Mouse (Mus musculus) liver, embryonic 16.5 days (tissue): ENCODE results near the gene Wfdc21. TPM values are rescaled to one million over a fixed set of nuclear protein-coding genes. Genes with fewer than 3 reads are reported as not detected.

Source experiments
- ATAC-seq: fragments of 200-750 bp; cut with Nextera tagmentation; 2 replicates; pipeline ENCODE4 v1.8.0; 2017; ENCODE audit warnings: low read depth, mild to moderate bottlenecking, moderate number of reproducible peaks, moderate library complexity
- H3K27ac ChIP-seq: fragments of 300-500 bp; sonication (generic); 2 replicates; pipeline ENCODE4 v1.5.1; 2014; ENCODE audit warnings: mild to moderate bottlenecking, low read length
- H3K27me3 ChIP-seq: fragments of 300-500 bp; sonication (generic); 2 replicates; pipeline ENCODE4 v1.6.1; 2014; ENCODE audit warnings: low read depth, low read length, mixed read lengths; ENCODE audit not compliant: control insufficient read depth, insufficient read depth
- H3K36me3 ChIP-seq: fragments of 300-500 bp; sonication (generic); 2 replicates; pipeline ENCODE4 v1.6.1; 2014; ENCODE audit warnings: mild to moderate bottlenecking; ENCODE audit not compliant: control insufficient read depth, insufficient read depth
- H3K4me1 ChIP-seq: fragments of 300-500 bp; sonication (generic); 2 replicates; pipeline ENCODE4 v1.6.1; 2014; ENCODE audit warnings: low read depth, low read length, mixed read lengths; ENCODE audit not compliant: control insufficient read depth
- H3K4me2 ChIP-seq: fragments of 300-500 bp; sonication (generic); 2 replicates; pipeline ENCODE4 v1.6.1; 2014; ENCODE audit warnings: low read depth, low read length, mixed read lengths
- H3K4me3 ChIP-seq: fragments of 300-500 bp; sonication (generic); 2 replicates; pipeline ENCODE4 v1.5.1; 2014; ENCODE audit warnings: low read depth, mild to moderate bottlenecking, low read length
- H3K9ac ChIP-seq: fragments of 300-500 bp; sonication (generic); 2 replicates; pipeline ENCODE4 v1.6.1; 2014; ENCODE audit warnings: low read depth, low read length
- H3K9me3 ChIP-seq: fragments of 300-500 bp; sonication (generic); replicated peaks from 2 replicates; pipeline ENCODE4 v1.6.1; 2016; ENCODE audit warnings: low read length; ENCODE audit not compliant: control insufficient read depth
- WGBS: fragments of 180-500 bp; shearing (Covaris S2); extraction: QIAGEN DNeasy Blood & Tissue Kit; methylation state at CpG from one replicate; pipeline ENCODE4 v1.1.7; 2014; ENCODE audit not compliant: insufficient replicate concordance; 5-methylcytosine and 5-hydroxymethylcytosine counted together
- polyA plus RNA-seq: library from polyadenylated mRNA; unstranded; fragments of >200 nt; fragmentation: Nextera tagmentation; extraction: Ambion mirVana; gene quantifications from 2 replicates; pipeline ENCODE4 v1.2.1, GENCODE M21; 2015

Wfdc21 gene
- polyA plus RNA-seq, 1 experiment from 2014 or later: 61.4 TPM

DNA sequence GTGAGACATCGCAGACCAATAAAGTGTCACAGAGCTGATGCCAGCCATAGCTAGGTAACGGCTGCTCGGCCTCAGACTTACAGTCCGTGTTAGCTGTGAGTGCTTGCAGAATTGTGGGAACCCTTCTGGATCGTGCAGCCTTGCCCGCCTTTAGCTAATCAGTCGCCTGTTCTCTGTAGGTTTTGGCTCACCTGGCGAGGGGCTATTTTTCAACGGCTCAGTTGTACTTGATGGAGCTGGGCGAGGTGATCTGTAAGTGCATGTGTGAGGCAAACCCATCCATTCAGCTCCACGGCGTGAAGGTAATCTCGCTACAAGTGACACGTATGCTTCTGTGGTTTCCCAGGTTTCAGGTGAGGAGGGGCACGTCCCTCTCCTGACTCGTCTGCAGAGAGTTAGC, 27.0 kb downstream of the Wfdc21 start:
- no peaks in the 10 kb centered on the region for H3K27me3 ChIP-seq
- no peak overlapping the region for H3K27ac ChIP-seq
- H3K4me2 ChIP-seq: no peak overlapping the region
- peaks cover 11% of the 10 kb centered on the region for H3K36me3 ChIP-seq
- 80% methylated on average over 16 of the region's 16 CpGs for WGBS
- H3K9ac ChIP-seq: no peak overlapping the region
- no peaks in the 10 kb centered on the region for H3K4me1 ChIP-seq
- ATAC-seq: no peak
- no peak overlapping the region for H3K4me3 ChIP-seq
- no peaks in the 10 kb centered on the region for H3K9me3 ChIP-seq

DNA sequence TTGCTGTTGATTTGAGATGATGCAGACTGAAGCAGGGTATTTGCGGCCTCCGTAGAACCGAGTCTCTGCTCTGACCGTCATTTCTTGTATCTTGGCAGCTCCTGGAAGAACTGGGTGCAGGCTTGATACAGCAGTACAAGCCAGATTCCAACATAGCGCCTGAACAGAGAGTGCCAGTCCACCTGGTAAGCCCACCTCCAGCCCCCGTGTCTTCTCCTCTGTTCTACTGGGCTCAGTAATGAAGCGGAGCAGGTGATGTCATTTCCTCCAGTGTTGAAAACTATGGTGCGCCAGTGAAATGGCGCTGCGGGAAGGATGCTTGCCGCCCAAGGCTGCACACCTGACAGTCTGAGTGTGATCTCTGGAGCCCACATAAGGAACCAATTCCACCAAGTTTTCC, 27.6 kb downstream of the Wfdc21 start:
- H3K36me3 ChIP-seq: peaks cover 11% of the 10 kb centered on the region; the same call in 1 of the 2 replicates
- ATAC-seq: no peak

DNA sequence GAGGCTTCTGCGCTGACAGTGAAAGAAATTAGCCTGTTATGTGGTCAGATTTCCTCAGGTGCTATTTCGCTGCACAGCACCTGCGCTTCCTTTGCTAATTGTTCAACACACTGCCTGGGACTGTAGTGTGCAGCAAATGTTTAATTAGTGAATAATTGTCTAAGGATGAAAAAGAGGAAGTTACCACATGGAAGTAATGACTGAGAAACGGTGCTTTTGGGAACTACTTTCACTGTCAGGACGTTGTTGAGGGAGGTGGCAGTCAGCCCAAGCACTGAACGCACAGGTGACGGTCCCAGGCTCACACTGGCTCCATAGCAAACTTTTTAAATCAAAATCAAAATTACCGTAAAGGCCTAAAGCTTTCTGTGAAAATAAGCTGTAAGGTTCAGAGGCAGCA, 30.1 kb downstream of the Wfdc21 start:
- WGBS: 67% methylated on average over 8 of the region's 8 CpGs
- H3K36me3 ChIP-seq: peaks cover 29% of the 10 kb centered on the region
- no peak overlapping the region for H3K4me2 ChIP-seq
- H3K27me3 ChIP-seq: no peaks in the 10 kb centered on the region
- no peaks in the 10 kb centered on the region for H3K4me1 ChIP-seq
- no peak overlapping the region for H3K27ac ChIP-seq
- no peaks in the 10 kb centered on the region for H3K9me3 ChIP-seq
- no peak for ATAC-seq
- H3K4me3 ChIP-seq: no peak overlapping the region
- no peak overlapping the region for H3K9ac ChIP-seq

More for the DNA sequence above, 27.6 kb downstream of the Wfdc21 start:
- Histone ChIP-seq H3K27me3 (no peaks in the 10 kb centered on the region), H3K4me1 (no peaks in the 10 kb centered on the region), H3K4me3 (no peak overlapping the region), H3K4me2 (no peak overlapping the region), H3K9ac (no peak overlapping the region), H3K27ac (no peak overlapping the region), H3K9me3 (no peaks in the 10 kb centered on the region)
- WGBS: 86% methylated on average over 11 of the region's 11 CpGs

DNA sequence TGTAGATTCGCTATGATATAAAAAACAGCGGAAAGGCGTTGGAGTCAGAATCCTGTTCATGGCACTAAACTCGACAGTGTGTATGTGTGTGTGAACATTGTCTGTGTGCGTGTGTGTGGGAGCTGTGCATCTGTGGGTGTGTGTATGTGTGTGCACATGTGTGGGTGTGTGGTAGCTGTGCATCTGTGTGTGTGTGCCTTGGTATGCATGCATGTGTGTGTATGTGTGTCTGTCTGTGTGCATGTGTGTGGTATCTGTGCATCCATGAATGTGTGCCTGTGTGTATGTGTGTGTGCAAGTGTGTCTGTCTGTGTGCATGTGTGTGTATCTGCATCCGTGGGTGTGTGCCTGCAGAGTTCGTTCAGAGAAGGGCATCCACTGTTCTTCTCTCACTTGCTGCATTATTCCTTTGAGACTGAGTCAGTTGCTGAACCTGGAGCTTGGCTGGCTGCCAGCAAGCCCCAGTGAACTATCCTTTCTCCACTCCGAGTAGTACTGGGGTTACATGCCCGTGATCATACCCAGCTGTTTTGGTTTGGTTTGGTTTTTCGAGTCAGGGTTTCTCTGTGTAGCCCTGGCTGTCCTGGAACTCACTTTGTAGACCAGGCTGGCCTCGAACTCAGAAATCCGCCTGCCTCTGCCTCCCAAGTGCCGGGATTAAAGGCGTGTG, 37.3 kb downstream of the Wfdc21 start:
- Histone ChIP-seq H3K4me2 (no peak overlapping the region), H3K9me3 (no peaks in the 10 kb centered on the region), H3K9ac (no peak overlapping the region), H3K4me3 (no peak overlapping the region), H3K36me3 (peaks cover 21% of the 10 kb centered on the region), H3K27me3 (no peaks in the 10 kb centered on the region), H3K27ac (no peak overlapping the region), H3K4me1 (no peaks in the 10 kb centered on the region; the same call in 1 of the 2 replicates)
- no peak for ATAC-seq
- whole genome bisulfite sequencing: 76% methylated on average over 14 of the region's 14 CpGs

DNA sequence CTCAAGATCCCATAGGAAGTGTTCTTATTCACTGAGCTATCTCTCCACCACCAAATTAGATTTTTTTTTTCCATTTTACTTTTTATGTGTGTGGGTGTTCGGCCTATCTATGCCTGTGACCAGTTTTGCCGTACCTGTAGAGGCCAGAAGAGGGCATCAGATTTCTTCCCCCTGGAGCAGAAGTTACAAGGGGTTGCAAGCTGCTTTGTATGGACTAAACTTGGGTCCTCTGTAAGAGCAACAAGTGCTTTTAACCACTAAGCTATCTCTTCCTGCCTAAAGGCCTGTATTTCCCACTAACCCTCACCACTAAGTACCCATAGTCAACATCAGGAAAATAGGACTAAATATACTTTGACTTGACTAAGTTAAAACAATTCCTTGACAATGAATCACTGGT, 37.9 kb downstream of the Wfdc21 start:
- H3K27me3 ChIP-seq: no peaks in the 10 kb centered on the region
- 65% methylated on average over 2 of the region's 2 CpGs for WGBS

DNA sequence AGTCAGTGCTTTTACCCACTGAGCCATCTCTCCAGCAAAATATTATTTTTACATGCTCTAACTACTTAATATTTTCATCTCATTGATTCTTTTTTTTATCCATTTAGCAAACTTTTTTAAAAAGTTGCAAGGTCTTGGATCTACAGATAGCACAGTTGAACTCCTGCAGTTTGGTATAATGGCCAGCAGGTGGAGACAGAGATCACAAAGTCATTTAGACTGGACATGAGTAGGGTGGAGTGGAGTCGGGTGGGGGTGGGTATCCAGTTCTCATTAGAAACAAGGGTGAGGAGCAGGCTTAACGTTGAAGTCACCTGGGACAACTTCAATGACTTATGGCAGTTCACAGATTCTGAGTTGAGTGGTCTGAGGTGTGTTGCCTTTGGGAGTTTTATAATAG, 38.6 kb downstream of the Wfdc21 start:
- peaks cover 8% of the 10 kb centered on the region for H3K36me3 ChIP-seq
- H3K27me3 ChIP-seq: no peaks in the 10 kb centered on the region
- no peaks in the 10 kb centered on the region for H3K9me3 ChIP-seq
- H3K27ac ChIP-seq: no peak overlapping the region
- H3K4me3 ChIP-seq: no peak overlapping the region
- H3K9ac ChIP-seq: no peak overlapping the region
- H3K4me1 ChIP-seq: no peaks in the 10 kb centered on the region; the same call in 1 of the 2 replicates
- whole genome bisulfite sequencing: 10% methylated on average over 2 of the region's 2 CpGs
- no peak for ATAC-seq
- no peak overlapping the region for H3K4me2 ChIP-seq

More for the DNA sequence above, 37.9 kb downstream of the Wfdc21 start:
- Histone ChIP-seq H3K27ac (no peak overlapping the region), H3K9me3 (no peaks in the 10 kb centered on the region), H3K4me1 (no peaks in the 10 kb centered on the region; the same call in 1 of the 2 replicates), H3K4me2 (no peak overlapping the region), H3K4me3 (no peak overlapping the region), H3K9ac (no peak overlapping the region), H3K36me3 (peaks cover 15% of the 10 kb centered on the region)
- ATAC-seq: no peak

DNA sequence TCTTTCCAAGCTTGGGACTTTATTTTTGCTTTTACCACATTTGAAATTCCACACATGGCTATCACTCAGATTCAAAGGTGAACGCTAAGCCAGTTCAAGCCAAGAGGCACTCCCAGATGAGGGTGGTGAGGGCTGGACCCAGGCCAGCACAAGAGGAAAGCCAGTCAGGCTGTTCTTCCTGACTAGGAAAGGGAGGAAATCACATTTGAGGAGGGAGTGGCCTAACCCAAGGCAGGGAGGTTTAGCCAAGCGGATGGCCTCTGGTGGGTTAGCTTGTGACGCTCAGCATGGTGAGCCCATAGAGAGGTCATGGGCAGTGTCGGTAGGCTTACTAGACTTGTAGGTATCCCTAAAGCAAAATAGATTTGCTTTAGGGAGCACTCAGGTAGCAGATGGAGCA, 40.1 kb downstream of the Wfdc21 start:
- no peaks in the 10 kb centered on the region; the same call in 1 of the 2 replicates for H3K4me1 ChIP-seq
- H3K27ac ChIP-seq: no peak overlapping the region
- no peak; the same call in 1 of the 2 replicates for ATAC-seq
- no peaks in the 10 kb centered on the region for H3K36me3 ChIP-seq
- H3K9me3 ChIP-seq: no peaks in the 10 kb centered on the region
- no peaks in the 10 kb centered on the region for H3K27me3 ChIP-seq
- WGBS: 73% methylated on average over 4 of the region's 4 CpGs
- H3K4me2 ChIP-seq: no peak overlapping the region
- H3K4me3 ChIP-seq: no peak overlapping the region
- no peak overlapping the region for H3K9ac ChIP-seq

DNA sequence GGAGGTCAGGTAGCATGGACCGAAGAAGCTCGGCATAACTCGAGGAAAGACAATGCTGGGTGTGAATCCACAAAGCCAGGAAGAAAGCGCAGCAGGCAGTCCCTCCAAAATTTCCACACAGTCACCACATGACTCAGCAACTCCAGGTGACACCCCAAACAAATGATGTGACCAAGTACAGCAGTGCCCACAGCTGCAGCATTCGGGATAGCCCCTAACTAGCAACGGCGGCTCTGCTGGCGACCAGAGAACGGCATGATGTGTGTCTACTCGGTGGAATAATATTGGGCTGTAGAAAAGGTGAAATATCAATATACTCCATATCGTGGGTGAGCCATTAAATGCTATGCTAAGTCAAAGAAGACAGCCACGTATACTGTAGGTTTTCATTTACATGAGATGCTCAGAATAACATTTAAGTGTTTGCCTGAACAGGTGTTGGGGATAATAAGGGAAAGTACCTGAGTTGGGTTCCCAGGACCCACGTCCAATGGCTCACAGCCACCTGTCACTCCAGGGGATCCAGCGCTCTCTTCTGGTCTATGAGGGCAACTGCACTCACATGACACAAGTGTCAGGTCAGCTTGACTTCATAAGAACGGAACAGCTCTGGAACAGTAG, 40.8 kb downstream of the Wfdc21 start:
- no peak overlapping the region for H3K4me2 ChIP-seq
- H3K27me3 ChIP-seq: no peaks in the 10 kb centered on the region
- no peak overlapping the region for H3K4me3 ChIP-seq
- H3K9me3 ChIP-seq: no peaks in the 10 kb centered on the region
- H3K27ac ChIP-seq: no peak overlapping the region
- H3K4me1 ChIP-seq: no peaks in the 10 kb centered on the region; the same call in 1 of the 2 replicates
- WGBS: 76% methylated on average over 15 of the region's 15 CpGs
- H3K9ac ChIP-seq: no peak overlapping the region
- no peaks in the 10 kb centered on the region for H3K36me3 ChIP-seq
- ATAC-seq: no peak

DNA sequence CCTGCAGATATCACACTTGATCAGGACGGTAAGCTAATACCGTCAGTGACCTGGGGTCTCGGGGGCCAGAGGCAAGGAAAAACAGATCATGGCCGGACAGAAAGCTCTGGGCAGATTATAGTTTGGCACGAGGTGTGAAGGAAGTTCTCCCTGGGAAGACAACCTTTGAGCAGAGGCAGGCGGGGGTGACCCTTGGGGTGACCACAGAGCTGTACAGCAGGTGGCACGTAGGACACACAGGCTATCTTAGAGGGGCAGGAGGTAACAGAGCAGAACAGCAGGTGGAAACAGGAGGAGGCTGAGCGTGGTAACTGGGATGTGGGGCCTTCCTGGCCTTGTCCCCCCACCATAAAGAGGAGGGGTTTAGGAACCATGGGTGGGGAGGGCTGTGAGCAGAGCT, 41.6 kb downstream of the Wfdc21 start:
- H3K27ac ChIP-seq: no peak overlapping the region
- WGBS: 59% methylated on average over 8 of the region's 8 CpGs
- no peak for ATAC-seq
- H3K27me3 ChIP-seq: no peaks in the 10 kb centered on the region
- H3K9ac ChIP-seq: no peak overlapping the region
- H3K4me1 ChIP-seq: no peaks in the 10 kb centered on the region; the same call in 1 of the 2 replicates
- no peaks in the 10 kb centered on the region for H3K9me3 ChIP-seq
- H3K36me3 ChIP-seq: no peaks in the 10 kb centered on the region
- no peak overlapping the region for H3K4me2 ChIP-seq
- no peak overlapping the region for H3K4me3 ChIP-seq
